Mouse (Mus musculus) hindbrain, embryonic 12.5 days (tissue): ENCODE results near the gene Tm4sf19. TPM values are rescaled to one million over a fixed set of nuclear protein-coding genes. Genes with fewer than 3 reads are reported as not detected.

Experiments
- ATAC-seq: fragments of 200-750 bp; cut with Nextera tagmentation; 2 replicates; pipeline ENCODE4 v1.8.0; 2017; ENCODE audit warnings: moderate TSS enrichment; ENCODE audit not compliant: low FRiP score
- H3K27ac ChIP-seq: fragments of 300-500 bp; sonication (generic); 2 replicates; pipeline ENCODE4 v1.5.1; 2016; ENCODE audit warnings: mild to moderate bottlenecking
- H3K27me3 ChIP-seq: fragments of 300-500 bp; sonication (generic); 2 replicates; pipeline ENCODE4 v1.6.1; 2016; ENCODE audit warnings: mild to moderate bottlenecking
- H3K36me3 ChIP-seq: fragments of 300-500 bp; sonication (generic); 2 replicates; pipeline ENCODE4 v1.6.1; 2016; ENCODE audit warnings: mild to moderate bottlenecking
- H3K4me1 ChIP-seq: fragments of 300-500 bp; sonication (generic); 2 replicates; pipeline ENCODE4 v1.6.1; 2016
- H3K4me2 ChIP-seq: fragments of 300-500 bp; sonication (generic); replicated peaks from 2 replicates; pipeline ENCODE4 v1.6.1; 2016; ENCODE audit warnings: mild to moderate bottlenecking
- H3K4me3 ChIP-seq: fragments of 300-500 bp; sonication (generic); 2 replicates; pipeline ENCODE4 v1.5.1; 2016; ENCODE audit warnings: mild to moderate bottlenecking
- H3K9ac ChIP-seq: fragments of 300-500 bp; sonication (generic); 2 replicates; pipeline ENCODE4 v1.6.1; 2016; ENCODE audit warnings: mild to moderate bottlenecking, moderate library complexity
- H3K9me3 ChIP-seq: fragments of 300-500 bp; sonication (generic); replicated peaks from 2 replicates; pipeline ENCODE4 v1.6.1; 2016; ENCODE audit warnings: mild to moderate bottlenecking
- WGBS: fragments of 180-500 bp; shearing (Covaris S2); methylation state at CpG from one replicate; pipeline ENCODE4 v1.1.7; 2016; 5-methylcytosine and 5-hydroxymethylcytosine counted together
- polyA plus RNA-seq: library from polyadenylated mRNA; unstranded; fragments of >200 nt; fragmentation: Nextera tagmentation; extraction: Ambion mirVana; gene quantifications from 2 replicates; pipeline ENCODE4 v1.2.1, GENCODE M21; 2016

The Tm4sf19 gene
- polyA plus RNA-seq, 1 experiment from 2014 or later = not detected

DNA sequence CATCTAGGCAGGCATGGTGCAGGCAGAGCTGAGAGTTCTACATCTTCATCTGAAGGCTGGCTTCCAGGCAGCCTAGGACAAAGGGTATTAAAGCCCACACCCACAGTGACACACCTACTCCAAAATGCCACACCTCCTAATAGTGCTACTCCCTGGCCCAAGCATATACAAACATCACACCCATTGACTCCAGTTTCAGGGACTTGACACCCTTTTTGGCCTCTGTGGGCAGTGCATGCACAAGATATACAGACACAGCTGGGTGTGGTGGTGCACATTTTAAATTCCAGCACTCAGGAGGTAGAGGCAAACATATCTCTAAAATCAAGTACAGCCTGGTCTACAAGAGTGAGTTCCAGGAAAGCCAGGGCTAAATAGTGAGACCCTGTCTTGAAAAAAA, 55.8 kb downstream of the Tm4sf19 start:
- no peak overlapping the region for H3K9ac ChIP-seq
- ATAC-seq = no peak

DNA sequence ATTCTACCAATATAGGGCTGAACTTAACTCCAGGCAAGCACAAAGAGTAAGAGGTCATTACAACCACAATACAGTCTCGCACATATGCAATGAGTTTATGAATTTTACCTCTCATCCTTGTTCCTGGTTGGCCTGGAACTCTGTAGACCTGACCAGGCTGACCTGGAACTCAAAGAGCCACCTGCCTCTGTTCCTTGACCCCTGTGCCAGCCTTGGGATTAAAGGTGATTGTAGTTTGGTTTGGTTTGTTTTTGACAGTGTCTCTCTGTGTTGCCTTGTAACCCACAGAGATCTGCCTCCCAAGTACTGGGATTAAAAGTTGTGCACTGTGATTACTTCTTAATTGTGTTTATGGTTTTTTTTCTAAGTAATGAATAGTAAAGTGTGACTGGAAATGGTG, 56.5 kb downstream of the Tm4sf19 start:
- H3K4me3 ChIP-seq = no peak overlapping the region
- H3K9me3 ChIP-seq = no peaks in the 10 kb centered on the region
- no peak for ATAC-seq
- H3K27ac ChIP-seq = no peak overlapping the region
- no peak overlapping the region for H3K9ac ChIP-seq
- no peaks in the 10 kb centered on the region for H3K4me1 ChIP-seq
- peaks cover 29% of the 10 kb centered on the region for H3K36me3 ChIP-seq
- no peak overlapping the region for H3K4me2 ChIP-seq
- no peaks in the 10 kb centered on the region for H3K27me3 ChIP-seq
- 91% methylated on average over 1 of the region's 1 CpGs for WGBS

More for the DNA sequence above, 55.8 kb downstream of the Tm4sf19 start:
- Histone ChIP-seq H3K27ac (no peak overlapping the region), H3K4me1 (no peaks in the 10 kb centered on the region), H3K4me2 (no peak overlapping the region), H3K36me3 (peaks cover 31% of the 10 kb centered on the region), H3K4me3 (no peak overlapping the region), H3K9me3 (no peaks in the 10 kb centered on the region), H3K27me3 (no peaks in the 10 kb centered on the region)

Other genes starting within 250 kb of the Tm4sf19 start
- 9.8 and 10.1 TPM in 2 replicates for gene Nrros, start 234.9 kb upstream of the Tm4sf19 start, polyA plus RNA-seq
- gene Bex6, start 220.7 kb upstream of the Tm4sf19 start, polyA plus RNA-seq = 0.26 TPM in 1 of 2 replicates, not detected in the other
- gene Fbxo45, start 153.3 kb upstream of the Tm4sf19 start, polyA plus RNA-seq = 26.1 and 28.4 TPM in 2 replicates
- 17.1 and 18.5 TPM in 2 replicates for gene Wdr53, start 153.3 kb upstream of the Tm4sf19 start, polyA plus RNA-seq
- 0.14 TPM in 1 of 2 replicates, not detected in the other for gene Smco1, start 129.0 kb upstream of the Tm4sf19 start, polyA plus RNA-seq
- 32.7 and 33.9 TPM in 2 replicates for gene Rnf168, start 123.0 kb upstream of the Tm4sf19 start, polyA plus RNA-seq
- 31.6 and 34.0 TPM in 2 replicates for gene Ubxn7, start 68.2 kb upstream of the Tm4sf19 start, polyA plus RNA-seq
- 27.6 and 29.8 TPM in 2 replicates for gene Tctex1d2, start 19.2 kb downstream of the Tm4sf19 start, polyA plus RNA-seq
- 47.5 and 48.6 TPM in 2 replicates for gene Pcyt1a, start 30.4 kb downstream of the Tm4sf19 start, polyA plus RNA-seq
- 0.09 and 0.14 TPM in 2 replicates for gene Slc51a, start 87.4 kb downstream of the Tm4sf19 start, polyA plus RNA-seq
- gene Zdhhc19, start 95.8 kb downstream of the Tm4sf19 start, polyA plus RNA-seq = not detected in 2 replicates
- 44.4 and 55.4 TPM in 2 replicates for gene Tfrc, start 208.4 kb downstream of the Tm4sf19 start, polyA plus RNA-seq
- gene Tnk2, start 243.4 kb downstream of the Tm4sf19 start, polyA plus RNA-seq = 15.6 and 17.2 TPM in 2 replicates